Mouse (Mus musculus) midbrain, embryonic 10.5 days (tissue): Measurements from ENCODE around the gene Pmm1. TPM values are rescaled to one million over a fixed set of nuclear protein-coding genes. Genes with fewer than 3 reads are reported as not detected.

Experiments used
- DNase-seq: peaks from one replicate; pipeline ENCODE4 v3.0.0-alpha.2; 2017; ENCODE audit warnings: low spot score
- H3K27ac ChIP-seq: fragments of 300-500 bp; sonication (generic); replicated peaks from 2 replicates; pipeline ENCODE4 v1.5.1; 2016; ENCODE audit warnings: mild to moderate bottlenecking
- H3K27me3 ChIP-seq: fragments of 300-500 bp; sonication (generic); 2 replicates; pipeline ENCODE4 v1.6.1; 2016; ENCODE audit warnings: low read depth, mild to moderate bottlenecking; ENCODE audit not compliant: poor library complexity, severe bottlenecking
- H3K36me3 ChIP-seq: fragments of 300-500 bp; sonication (generic); 2 replicates; pipeline ENCODE4 v1.6.1; 2016; ENCODE audit warnings: mild to moderate bottlenecking, moderate library complexity
- H3K4me1 ChIP-seq: fragments of 300-500 bp; sonication (generic); 2 replicates; pipeline ENCODE4 v1.6.1; 2016
- H3K4me3 ChIP-seq: fragments of 300-500 bp; sonication (generic); 2 replicates; pipeline ENCODE4 v1.5.1; 2016; ENCODE audit warnings: mild to moderate bottlenecking, moderate library complexity
- H3K9me3 ChIP-seq: fragments of 300-500 bp; sonication (generic); replicated peaks from 2 replicates; pipeline ENCODE4 v1.6.1; 2016; ENCODE audit warnings: mild to moderate bottlenecking
- WGBS: fragments of 180-500 bp; shearing (Covaris S2); methylation state at CpG from one replicate; pipeline ENCODE4 v1.1.7; 2016; 5-methylcytosine and 5-hydroxymethylcytosine counted together
- polyA plus RNA-seq: library from polyadenylated mRNA; unstranded; fragments of >200 nt; fragmentation: Nextera tagmentation; extraction: Ambion mirVana; gene quantifications from 2 replicates; pipeline ENCODE4 v1.2.1, GENCODE M21; 2016

The Pmm1 gene
- polyA plus RNA-seq, 1 experiment from 2014 or later: 34.9 TPM

GRCm38 (mm10) chr15:81936679-81937078, 24.1 kb downstream of the Pmm1 start, which contains the start of gene Csdc2:
Csdc2 (plus strand) TSS chr15:81936759.
- 1% methylated on average over 12 of the region's 12 CpGs for WGBS

GRCm38 (mm10) chr15:81935869-81936637, 24.7 kb downstream of the Pmm1 start:
- peak overlapping the region; percentile 76 for H3K27ac ChIP-seq
- no peak for DNase-seq
- H3K4me3 ChIP-seq: peak overlapping the region; percentile 59
- no peaks in the 10 kb centered on the region for H3K9me3 ChIP-seq
- no peaks in the 10 kb centered on the region for H3K36me3 ChIP-seq
- peaks cover 17% of the 10 kb centered on the region for H3K27me3 ChIP-seq
- H3K4me1 ChIP-seq: peaks cover 38% of the 10 kb centered on the region
- WGBS: 56% methylated on average over 7 of the region's 7 CpGs

More at GRCm38 (mm10) chr15:81936679-81937078, 24.1 kb downstream of the Pmm1 start, which contains the start of gene Csdc2:
- no peaks in the 10 kb centered on the region for H3K36me3 ChIP-seq
- peak; percentile 58 for DNase-seq
- peak within 1 kb of the TSS; percentile 76 for H3K27ac ChIP-seq
- peak within 1 kb of the TSS; percentile 59 for H3K4me3 ChIP-seq
- H3K4me1 ChIP-seq: peaks cover 38% of the 10 kb centered on the region
- H3K27me3 ChIP-seq: peaks cover 17% of the 10 kb centered on the region
- H3K9me3 ChIP-seq: no peaks in the 10 kb centered on the region

GRCm38 (mm10) chr15:81933986-81934385, 26.7 kb downstream of the Pmm1 start:
- Histone ChIP-seq H3K36me3 (no peaks in the 10 kb centered on the region), H3K4me1 (peaks cover 38% of the 10 kb centered on the region), H3K9me3 (no peaks in the 10 kb centered on the region), H3K27me3 (peaks cover 17% of the 10 kb centered on the region), H3K27ac (no peak overlapping the region), H3K4me3 (no peak overlapping the region)
- no peak for DNase-seq
- 92% methylated on average over 1 of the region's 1 CpGs for WGBS

GRCm38 (mm10) chr15:81932951-81933470, 27.7 kb downstream of the Pmm1 start:
- 54% methylated on average over 12 of the region's 12 CpGs for WGBS
- H3K36me3 ChIP-seq: no peaks in the 10 kb centered on the region
- H3K27ac ChIP-seq: peak overlapping the region; percentile 47
- no peak overlapping the region for H3K4me3 ChIP-seq
- H3K27me3 ChIP-seq: peaks cover 13% of the 10 kb centered on the region
- no peaks in the 10 kb centered on the region for H3K9me3 ChIP-seq
- no peak for DNase-seq
- peaks cover 31% of the 10 kb centered on the region for H3K4me1 ChIP-seq

GRCm38 (mm10) chr15:81928277-81928676, 32.5 kb downstream of the Pmm1 start:
- peaks cover 8% of the 10 kb centered on the region for H3K36me3 ChIP-seq
- H3K4me1 ChIP-seq: peaks cover 36% of the 10 kb centered on the region
- WGBS: 72% methylated on average over 11 of the region's 11 CpGs
- no peaks in the 10 kb centered on the region for H3K9me3 ChIP-seq
- H3K27me3 ChIP-seq: no peaks in the 10 kb centered on the region
- H3K4me3 ChIP-seq: no peak overlapping the region
- DNase-seq: no peak
- no peak overlapping the region for H3K27ac ChIP-seq

- Histone ChIP-seq H3K27ac (no peak overlapping the region), H3K36me3 (peaks cover 11% of the 10 kb centered on the region), H3K4me3 (no peak overlapping the region), H3K27me3 (no peaks in the 10 kb centered on the region), H3K9me3 (no peaks in the 10 kb centered on the region), H3K4me1 (peaks cover 30% of the 10 kb centered on the region)
- 75% methylated on average over 4 of the region's 4 CpGs for WGBS
- DNase-seq: no peak
Measured at GRCm38 (mm10) chr15:81927741-81928140, 33.0 kb downstream of the Pmm1 start.

- peaks cover 29% of the 10 kb centered on the region for H3K4me1 ChIP-seq
- H3K9me3 ChIP-seq: no peaks in the 10 kb centered on the region
- H3K27ac ChIP-seq: peak overlapping the region; percentile 88
- H3K4me3 ChIP-seq: peak overlapping the region; percentile 90
- H3K36me3 ChIP-seq: peaks cover 20% of the 10 kb centered on the region
- 36% methylated on average over 9 of the region's 9 CpGs for WGBS
- no peak for DNase-seq
- no peaks in the 10 kb centered on the region for H3K27me3 ChIP-seq
Measured at GRCm38 (mm10) chr15:81926446-81926822, 34.3 kb downstream of the Pmm1 start.

GRCm38 (mm10) chr15:81925760-81926445, 34.8 kb downstream of the Pmm1 start, which contains the start of gene Polr3h:
Polr3h (minus strand) TSS chr15:81926240.
- under 1% methylated on average over 54 of the region's 54 CpGs for WGBS
- Histone ChIP-seq H3K9me3 (no peaks in the 10 kb centered on the region), H3K36me3 (peaks cover 25% of the 10 kb centered on the region), H3K4me1 (peaks cover 29% of the 10 kb centered on the region), H3K4me3 (peak within 1 kb of the TSS; percentile 90), H3K27me3 (no peaks in the 10 kb centered on the region), H3K27ac (peak within 1 kb of the TSS; percentile 88)
- DNase-seq: peak; percentile 98

- peaks cover 32% of the 10 kb centered on the region for H3K36me3 ChIP-seq
- no peaks in the 10 kb centered on the region for H3K27me3 ChIP-seq
- H3K4me1 ChIP-seq: peaks cover 29% of the 10 kb centered on the region
- WGBS: 84% methylated on average over 11 of the region's 11 CpGs
- H3K4me3 ChIP-seq: peak overlapping the region; percentile 90
- no peak for DNase-seq
- H3K9me3 ChIP-seq: no peaks in the 10 kb centered on the region
- H3K27ac ChIP-seq: no peak overlapping the region
Measured at GRCm38 (mm10) chr15:81924933-81925332, 35.8 kb downstream of the Pmm1 start.

- WGBS: 73% methylated on average over 5 of the region's 5 CpGs
- no peak for DNase-seq
- Histone ChIP-seq H3K4me1 (peaks cover 19% of the 10 kb centered on the region), H3K27me3 (no peaks in the 10 kb centered on the region), H3K27ac (no peak overlapping the region), H3K9me3 (no peaks in the 10 kb centered on the region), H3K4me3 (no peak overlapping the region), H3K36me3 (peaks cover 55% of the 10 kb centered on the region)
Measured at GRCm38 (mm10) chr15:81921255-81921654, 39.5 kb downstream of the Pmm1 start.

GRCm38 (mm10) chr15:81920546-81921217, 40.0 kb downstream of the Pmm1 start:
- H3K27ac ChIP-seq: no peak overlapping the region
- no peak overlapping the region for H3K4me3 ChIP-seq
- H3K27me3 ChIP-seq: no peaks in the 10 kb centered on the region
- H3K9me3 ChIP-seq: no peaks in the 10 kb centered on the region
- DNase-seq: no peak
- H3K36me3 ChIP-seq: peaks cover 61% of the 10 kb centered on the region
- H3K4me1 ChIP-seq: peaks cover 15% of the 10 kb centered on the region
- 90% methylated on average over 10 of the region's 10 CpGs for WGBS

GRCm38 (mm10) chr15:81919062-81919461, 41.7 kb downstream of the Pmm1 start:
- DNase-seq: no peak
- no peaks in the 10 kb centered on the region for H3K9me3 ChIP-seq
- no peak overlapping the region for H3K4me3 ChIP-seq
- no peaks in the 10 kb centered on the region for H3K4me1 ChIP-seq
- peaks cover 75% of the 10 kb centered on the region for H3K36me3 ChIP-seq
- no peak overlapping the region for H3K27ac ChIP-seq
- 90% methylated on average over 5 of the region's 5 CpGs for WGBS
- no peaks in the 10 kb centered on the region for H3K27me3 ChIP-seq
